Mouse (Mus musculus): ENCODE results near the gene Ggt7. TPM values are rescaled to one million over a fixed set of nuclear protein-coding genes. Genes with fewer than 3 reads are reported as not detected.
A peak's percentile ranks its signal among the peaks of the same experiment; 100 is the strongest.
"Not testable (repeated sequence)": the region's sequence is repeated elsewhere in the genome, so short reads cannot be mapped to it uniquely, and the experiment has no call there.

The Ggt7 gene
- polyA plus RNA-seq (2012; rRNA removed): 206 and 237 TPM in 2 replicates

DNA sequence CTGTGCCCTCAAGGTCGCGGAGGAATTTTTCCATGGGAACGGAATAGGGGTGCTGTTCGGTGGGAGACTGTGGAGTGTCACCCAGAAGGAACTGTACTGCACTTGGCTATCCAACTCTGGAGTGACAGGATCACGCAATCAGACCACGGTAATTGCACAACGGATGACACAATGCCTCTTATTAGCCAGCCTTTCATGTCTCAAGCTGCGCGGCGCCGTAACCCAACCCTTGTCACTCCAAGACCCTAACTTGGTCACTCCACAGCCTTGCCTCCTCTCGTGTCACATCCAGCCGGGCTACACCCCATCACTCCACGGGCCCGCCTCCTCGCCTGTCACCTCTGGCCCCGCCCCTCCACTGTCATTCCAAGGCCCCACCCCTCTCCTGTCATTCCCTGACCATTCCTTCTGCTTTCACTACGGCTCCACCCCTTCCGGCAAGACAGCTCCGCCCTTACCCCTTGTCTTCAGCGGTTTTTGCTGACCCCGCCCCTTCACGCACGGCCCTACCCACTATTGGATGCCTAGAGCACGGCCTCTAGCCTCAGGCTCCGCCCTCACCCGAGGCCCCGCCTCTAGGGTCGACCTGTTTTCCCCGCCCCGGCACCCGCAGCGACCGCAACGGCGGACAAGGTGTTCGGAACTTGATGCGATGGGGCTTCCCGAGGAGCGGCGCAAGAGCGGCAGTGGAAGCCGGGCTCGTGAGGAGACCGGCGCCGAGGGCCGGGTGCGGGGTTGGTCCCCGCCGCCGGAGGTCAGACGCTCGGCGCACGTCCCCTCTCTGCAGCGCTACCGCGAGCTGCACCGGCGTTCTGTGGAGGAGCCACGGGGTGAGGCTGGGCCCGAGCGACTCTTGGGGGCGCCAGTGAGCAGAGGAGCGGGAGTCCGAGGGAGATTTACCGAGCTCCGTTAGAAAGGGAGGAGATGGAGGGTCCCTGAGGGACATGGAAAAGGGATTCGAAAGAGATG is at the start of gene Ggt7, which contains the start of gene Acss2:
TSS of gene Ggt7 (minus strand) at position 783 of the 969 bp plus-strand sequence.
TSS of gene Acss2 (plus strand) at position 494 of the 969 bp plus-strand sequence.
- peak; percentile 98 for DNase-seq (ENCODE audit: extremely low spot score in 1 of 2, low spot score in 1 of 2)

DNA sequence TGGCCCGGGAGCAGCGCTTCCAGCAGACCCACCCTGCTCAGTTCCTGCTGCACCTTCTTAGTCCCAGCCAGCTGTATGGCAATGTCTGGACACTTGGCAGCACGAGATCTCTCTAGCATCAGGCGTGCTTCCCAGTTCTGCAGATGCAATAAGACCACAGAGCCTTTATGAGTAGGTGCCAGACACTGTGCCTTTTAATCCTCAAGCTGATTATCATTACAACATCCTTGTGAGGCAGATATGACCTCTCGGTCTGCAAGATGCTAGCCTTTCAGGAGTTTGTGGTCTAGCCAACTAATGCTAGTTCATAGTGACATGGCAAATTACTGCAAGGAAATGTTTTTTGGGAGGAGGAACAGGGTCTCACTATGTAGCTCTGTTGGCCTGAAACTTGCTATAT is 49.7 kb upstream of the Ggt7 start:
- DNase-seq (ENCODE audit: extremely low spot score in 1 of 2, low spot score in 1 of 2): no peak

DNA sequence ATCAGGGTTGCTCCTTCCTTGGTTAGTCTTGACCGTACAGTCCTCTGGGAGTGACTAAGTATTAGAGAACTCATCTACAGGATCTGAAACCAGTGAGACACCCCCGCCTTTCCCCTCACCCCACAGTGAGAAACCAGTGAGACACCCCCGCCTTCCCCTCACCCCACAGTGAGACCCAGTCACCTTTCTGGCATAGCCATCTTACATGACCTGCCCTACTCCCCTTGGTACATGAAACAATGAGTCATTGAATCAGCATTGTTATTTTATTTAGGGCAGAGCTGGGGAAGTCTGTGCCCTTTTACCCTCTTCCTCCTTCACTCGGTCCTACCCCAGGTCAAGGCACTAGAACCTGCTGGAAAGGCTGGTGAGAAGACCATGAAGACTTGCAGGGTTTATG is 44.9 kb upstream of the Ggt7 start:
- no peak for DNase-seq (ENCODE audit: extremely low spot score in 1 of 2, low spot score in 1 of 2)

DNA sequence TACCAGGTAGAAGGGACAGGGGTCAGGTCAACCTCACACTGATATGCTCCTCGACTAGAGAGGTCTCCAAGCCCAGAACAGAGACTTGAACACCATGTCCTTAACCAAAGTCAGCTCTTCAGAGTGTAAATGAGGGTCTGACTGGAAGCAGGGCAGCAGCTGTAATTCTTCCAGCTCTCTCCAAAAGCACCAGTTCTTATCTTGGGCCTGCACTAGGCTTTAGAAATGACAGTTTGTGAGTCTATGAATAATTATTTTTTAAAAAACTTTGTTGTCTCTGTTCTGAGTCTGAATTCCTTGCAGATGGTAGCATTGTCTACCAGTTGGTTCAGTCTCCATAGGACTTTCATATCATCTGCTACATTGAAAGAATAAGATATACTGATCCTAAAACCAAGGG is 44.2 kb upstream of the Ggt7 start:
- no peak for DNase-seq (ENCODE audit: extremely low spot score in 1 of 2, low spot score in 1 of 2)

DNA sequence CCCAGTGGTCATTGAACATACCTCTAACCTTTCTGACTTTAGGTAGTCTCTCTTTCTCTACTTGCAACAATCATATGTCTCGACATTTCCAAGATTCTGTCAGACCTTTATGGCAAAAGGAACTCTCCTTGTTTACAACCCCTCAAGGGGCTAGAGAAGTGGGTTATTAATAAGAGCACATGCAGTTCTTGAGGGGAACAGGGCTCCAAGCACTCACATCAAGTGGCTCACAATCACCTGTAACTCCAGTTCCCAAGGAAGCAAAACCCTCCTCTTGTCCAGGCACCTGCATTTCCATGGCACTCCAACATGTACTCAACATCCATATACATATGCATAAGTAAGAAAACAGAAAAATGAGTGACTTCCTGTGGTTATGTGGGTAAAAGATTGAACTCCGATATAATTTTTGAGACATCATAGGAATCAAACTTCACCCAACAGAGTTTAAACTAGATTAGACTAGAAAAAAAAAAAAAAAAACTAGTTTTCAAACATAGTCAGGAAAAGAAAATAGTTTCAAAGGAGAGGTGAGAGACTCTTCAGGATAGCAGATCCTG is 36.5 kb upstream of the Ggt7 start:
- no peak for DNase-seq (ENCODE audit: extremely low spot score in 1 of 2, low spot score in 1 of 2)

DNA sequence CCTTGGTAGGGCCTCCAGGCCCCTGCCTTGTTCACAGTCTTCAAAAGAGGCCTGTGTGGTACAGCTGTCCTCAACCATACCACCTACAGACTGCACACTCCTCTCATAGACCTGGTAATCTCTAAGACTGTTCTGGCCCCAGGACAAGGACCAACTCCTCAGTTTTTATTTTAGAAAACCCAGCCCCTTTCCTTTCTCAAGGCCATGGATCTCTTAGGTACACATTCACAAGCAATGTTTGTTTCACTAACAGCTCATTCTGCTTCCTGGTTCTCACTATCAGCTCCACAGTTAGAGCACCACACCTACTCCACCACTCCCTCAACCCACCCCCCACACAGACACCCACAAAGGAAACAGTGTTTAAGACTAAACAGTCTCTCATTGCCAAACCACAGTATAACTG is 34.9 kb upstream of the Ggt7 start:
- no peak for DNase-seq (ENCODE audit: extremely low spot score in 1 of 2, low spot score in 1 of 2)

DNA sequence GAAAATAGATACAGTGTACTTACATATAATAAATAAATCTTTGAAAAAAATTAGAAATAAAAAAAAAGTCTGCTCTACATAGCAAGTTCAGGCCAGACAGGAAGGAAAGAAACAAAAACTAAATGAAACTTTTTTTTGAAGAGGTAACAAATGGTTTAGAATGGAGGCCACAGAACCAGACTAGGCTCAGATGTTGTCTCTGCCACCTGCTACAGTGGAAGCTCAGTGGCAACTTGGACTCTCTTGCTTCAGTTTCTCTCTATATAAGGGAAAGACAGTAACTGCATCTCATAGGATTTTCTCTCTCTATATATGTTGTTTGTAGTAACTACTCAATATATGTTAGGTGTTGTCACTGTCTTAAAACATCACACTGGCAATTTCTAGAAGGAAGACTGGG is 34.3 kb upstream of the Ggt7 start:
- no peak for DNase-seq (ENCODE audit: extremely low spot score in 1 of 2, low spot score in 1 of 2)

DNA sequence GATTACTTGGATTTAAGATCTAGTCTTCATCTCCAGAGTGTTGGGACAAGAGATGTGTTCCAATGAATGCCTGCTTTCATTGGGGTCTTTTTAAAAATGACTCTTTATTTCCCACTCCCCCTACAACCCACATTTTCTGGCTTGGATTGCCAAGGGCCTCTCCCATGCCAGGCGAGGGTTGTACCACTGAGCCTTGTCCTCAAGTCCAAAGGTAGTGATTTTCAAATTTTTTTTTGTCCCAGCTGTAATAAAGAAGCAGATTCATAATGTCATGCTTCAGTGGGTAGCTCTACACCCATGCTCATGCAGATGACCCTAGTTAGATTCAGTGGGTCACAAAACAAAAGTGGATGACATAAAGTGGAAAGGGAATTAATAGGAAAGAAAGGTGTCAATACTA is 28.9 kb upstream of the Ggt7 start:
- DNase-seq (ENCODE audit: extremely low spot score in 1 of 2, low spot score in 1 of 2): no peak

DNA sequence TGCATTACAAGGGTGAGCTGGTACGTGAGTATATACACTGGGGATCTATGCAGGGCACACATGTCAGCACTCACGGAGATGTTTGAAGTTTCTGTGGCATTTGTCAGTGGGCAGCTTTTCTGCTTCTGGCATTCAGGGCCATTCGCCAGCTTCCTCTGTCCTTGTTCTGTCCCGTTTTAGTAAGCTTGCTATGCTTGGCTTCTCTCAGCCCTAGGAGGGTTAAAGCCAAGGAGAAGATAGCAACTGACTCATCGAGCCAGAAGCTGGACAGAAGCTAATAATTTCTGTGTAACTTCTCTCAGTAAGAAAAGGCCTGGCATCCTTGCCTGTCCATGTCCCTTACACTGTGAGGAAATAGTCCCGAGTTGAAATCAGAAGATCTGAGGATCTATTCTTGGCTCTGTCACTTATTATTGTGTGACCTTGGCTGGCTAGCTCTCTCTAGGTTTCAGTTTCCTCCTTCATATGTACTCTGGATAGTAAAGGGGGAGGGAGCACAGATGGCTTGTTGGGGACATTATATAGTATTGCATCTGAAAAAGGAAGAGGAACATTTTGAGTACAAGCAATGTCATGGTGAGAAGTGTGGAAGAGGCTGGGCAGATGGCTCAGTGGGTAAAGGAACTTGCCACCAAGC is 22.9 kb upstream of the Ggt7 start:
- peak in 1 of 2 experiments; percentile 41 for DNase-seq (ENCODE audit: extremely low spot score in 1 of 2, low spot score in 1 of 2)

DNA sequence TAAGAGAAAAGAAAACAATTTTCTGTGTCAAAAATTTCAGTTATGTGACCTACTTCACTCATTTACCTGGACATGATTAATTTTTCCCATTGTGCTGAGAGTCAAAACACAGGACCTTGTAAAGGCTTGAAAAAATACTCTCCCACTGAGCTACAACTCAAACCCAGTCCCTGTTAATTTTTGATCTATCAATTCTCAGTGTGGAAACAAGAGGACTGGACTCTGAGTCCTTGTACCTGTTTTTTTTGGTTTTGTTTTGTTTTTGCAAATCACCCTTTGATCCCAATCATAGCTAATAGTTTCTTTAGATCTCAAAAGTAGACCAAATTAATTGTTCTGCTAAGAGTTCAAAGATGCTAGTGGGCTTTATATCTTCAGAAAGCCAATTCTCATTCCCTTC is 21.7 kb upstream of the Ggt7 start:
- DNase-seq (ENCODE audit: extremely low spot score in 1 of 2, low spot score in 1 of 2): no peak

DNA sequence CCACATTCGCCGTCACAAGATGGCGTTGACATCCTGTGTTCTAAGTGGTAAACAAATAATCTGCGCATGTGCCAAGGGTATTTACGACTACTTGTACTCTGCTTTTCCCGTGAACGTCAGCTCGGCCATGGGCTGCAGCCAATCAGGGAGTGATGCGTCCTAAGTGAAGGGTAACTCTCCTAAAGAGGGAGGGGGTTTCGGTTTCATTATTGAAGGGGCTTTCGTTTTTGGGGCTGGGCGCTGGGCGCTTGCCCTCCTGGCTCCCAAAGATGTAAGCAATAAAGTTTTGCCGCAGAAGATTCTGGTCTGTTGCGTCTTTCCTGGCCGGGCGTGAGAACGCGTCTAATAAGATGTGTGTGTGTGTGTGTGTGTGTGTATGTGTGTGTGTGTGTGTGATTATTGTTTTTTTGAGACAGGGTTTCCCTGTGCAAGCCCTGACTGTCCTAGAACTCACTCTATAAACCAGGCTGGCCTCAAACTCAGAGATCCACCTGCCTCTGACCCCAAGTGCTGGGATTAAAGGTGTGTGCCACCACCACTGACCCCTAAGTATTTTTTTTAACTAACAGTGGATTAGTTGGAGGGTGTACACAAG is 20.5 kb upstream of the Ggt7 start:
- not testable (repeated sequence) for DNase-seq (ENCODE audit: extremely low spot score in 1 of 2, low spot score in 1 of 2)

DNA sequence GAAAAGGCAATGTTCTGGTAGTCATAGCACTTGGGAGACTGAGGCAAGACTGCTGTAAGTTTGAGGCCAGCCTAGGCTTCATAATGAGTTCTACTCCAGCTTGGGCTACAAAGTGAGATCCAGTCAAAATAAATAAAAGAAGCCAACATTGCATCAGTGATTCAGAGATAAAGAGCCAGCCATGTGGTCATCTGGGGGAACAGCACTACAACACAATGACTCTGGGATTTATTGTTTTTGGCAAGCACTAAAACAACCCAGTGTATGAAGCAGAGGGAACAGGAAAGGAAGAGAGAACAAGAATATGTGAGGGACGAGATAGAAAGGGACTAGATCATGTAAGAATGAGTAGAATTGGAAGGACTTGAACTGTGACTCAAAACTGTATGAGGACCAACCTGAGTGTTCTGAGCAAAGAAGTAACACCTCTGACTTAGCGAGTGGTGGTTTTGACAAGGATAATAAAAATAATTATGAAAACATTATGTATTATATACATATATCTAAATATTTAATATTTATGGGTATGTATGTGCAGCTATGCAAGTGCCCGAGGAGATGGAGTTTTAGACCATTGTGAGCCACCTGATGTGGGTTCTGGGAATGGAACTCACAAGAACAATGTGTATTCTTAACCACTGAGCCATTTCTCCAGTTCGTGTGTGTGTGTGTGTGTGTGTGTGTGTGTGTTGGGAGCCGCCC is 19.9 kb upstream of the Ggt7 start:
- DNase-seq (ENCODE audit: extremely low spot score in 1 of 2, low spot score in 1 of 2): no peak

DNA sequence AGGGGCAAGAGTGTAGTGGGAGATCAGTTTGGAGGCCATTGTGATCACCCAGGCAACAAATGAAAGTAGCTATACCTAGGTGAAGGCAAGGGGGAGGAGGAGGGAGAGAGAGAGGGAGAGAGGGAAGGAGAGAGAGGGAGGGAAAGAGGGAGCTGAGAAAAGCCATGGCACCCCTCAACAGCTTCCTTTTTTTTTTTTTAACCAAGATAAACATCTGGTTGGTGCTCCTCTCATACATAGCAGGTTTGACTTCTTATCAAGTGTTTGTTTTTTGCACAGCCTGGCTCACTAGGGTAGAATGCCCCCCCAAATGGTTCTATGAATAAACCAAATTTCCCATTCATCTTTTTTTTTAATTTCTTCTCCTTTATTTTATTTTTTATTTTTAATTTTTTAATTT is 18.3 kb upstream of the Ggt7 start:
- no peak for DNase-seq (ENCODE audit: extremely low spot score in 1 of 2, low spot score in 1 of 2)

DNA sequence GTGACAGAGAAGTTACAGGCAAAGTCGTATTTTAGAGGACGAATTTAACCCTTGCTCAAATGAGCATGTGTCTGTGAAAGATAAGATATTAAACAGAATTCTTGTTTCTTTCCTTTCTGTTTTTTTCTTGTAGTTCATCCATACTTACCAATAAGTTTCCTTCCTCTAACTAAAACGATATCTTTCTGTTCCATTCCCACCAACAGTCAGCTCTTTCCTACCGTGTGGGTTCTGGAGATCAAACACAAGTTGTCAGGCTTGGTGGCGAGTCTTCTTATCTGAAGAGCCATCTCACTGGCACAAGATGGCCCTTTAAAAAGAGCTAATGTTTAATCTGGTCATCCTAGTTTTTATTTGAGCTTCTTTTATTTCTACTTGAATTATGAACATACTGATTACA is 9.3 kb upstream of the Ggt7 start:
- no peak for DNase-seq (ENCODE audit: extremely low spot score in 1 of 2, low spot score in 1 of 2)

DNA sequence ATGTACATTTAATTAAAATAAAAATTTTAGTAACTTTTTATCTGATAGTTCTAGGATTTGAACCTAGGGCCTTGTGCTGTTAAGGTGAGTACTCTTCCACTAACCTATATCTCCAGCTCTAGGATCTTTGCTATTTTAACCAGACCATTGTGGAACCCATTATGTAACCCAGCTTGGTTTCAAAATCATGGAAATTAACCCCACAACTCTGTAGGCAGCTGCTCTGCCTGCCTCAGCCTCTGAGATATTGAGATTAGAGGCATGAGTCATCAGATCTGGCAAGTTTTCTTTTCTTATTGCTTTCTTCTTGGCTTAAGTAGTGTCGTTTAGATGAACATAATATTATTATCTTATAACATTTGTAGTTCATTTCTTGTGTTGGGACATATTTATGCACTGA is 6.3 kb upstream of the Ggt7 start:
- DNase-seq (ENCODE audit: extremely low spot score in 1 of 2, low spot score in 1 of 2): no peak

DNA sequence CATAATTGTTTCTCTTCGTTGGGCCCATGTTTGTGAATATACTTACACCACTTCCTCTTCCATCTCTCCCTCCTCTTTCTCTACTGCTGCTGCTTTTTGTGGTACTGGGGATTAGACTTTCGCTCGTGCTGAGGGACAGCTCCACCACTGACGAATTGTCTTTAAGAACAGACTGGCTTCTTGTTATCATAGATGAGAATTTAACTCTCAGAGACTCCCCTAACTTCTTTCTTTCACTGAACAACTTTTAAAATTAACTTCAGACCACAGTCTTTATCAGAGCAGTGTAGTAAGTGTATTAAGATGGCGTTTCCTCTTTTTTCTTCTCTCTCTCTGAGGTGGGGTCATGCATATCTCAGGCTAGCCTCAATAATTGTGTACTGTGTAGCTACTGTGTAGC is 5.7 kb upstream of the Ggt7 start:
- no peak for DNase-seq (ENCODE audit: extremely low spot score in 1 of 2, low spot score in 1 of 2)

DNA sequence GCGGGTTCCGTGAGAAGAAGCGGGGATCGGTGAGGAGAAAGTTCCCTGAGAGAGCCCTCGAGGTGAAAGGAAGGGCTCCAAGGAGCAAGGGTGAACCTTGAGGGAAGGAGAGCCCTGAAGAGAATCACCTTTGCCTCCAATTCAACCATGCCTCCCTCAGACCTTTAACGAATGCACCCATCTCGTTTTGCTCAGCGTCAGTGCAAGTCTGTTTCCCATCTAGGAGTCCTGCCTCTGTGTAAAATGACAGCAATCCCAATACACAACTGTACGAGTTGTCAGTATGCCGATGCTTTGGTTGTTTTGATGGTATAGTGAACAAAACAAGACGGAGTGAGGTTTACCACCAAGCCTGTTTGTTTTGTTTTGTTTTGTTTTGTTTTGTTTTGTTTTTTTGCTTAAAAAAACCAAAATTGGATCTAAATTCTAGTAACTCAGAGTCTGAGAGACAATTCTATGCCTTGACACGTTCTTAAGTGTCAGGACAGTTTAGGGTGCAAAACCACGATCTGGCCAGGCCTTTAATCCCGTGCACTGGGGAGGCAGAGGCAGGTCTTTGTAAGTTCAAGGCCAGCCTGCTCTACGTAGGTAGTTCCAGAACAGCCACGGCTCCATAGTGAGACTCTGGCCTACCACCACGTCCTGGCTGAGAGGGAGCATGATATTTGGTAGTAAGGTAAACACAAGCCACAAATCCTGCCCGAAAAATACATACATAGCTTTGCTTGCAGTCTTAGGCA is 664 bp upstream of the Ggt7 start:
- no peak for DNase-seq (ENCODE audit: extremely low spot score in 1 of 2, low spot score in 1 of 2)

DNA sequence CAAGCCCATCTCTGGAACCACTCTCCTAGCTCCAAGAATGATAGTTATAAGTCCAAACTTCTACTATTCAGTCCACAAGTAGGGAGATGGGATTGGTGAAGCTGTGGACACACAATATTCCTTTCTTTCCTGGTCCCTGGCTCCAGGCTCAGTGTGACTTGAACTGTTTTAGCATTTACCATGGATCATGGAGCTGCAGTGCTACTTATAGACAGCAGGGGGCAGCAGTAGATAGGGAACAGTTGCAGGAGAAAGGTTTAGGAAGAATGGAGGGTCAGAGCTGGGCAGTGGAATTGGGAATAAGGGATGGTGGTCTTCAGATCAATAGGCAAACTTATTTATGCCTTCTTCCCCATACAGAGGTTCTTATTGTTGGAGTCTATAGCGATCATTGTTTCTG is 2.1 kb downstream of the Ggt7 start:
- peak in 1 of 2 experiments; percentile 90 for DNase-seq (ENCODE audit: extremely low spot score in 1 of 2, low spot score in 1 of 2)

DNA sequence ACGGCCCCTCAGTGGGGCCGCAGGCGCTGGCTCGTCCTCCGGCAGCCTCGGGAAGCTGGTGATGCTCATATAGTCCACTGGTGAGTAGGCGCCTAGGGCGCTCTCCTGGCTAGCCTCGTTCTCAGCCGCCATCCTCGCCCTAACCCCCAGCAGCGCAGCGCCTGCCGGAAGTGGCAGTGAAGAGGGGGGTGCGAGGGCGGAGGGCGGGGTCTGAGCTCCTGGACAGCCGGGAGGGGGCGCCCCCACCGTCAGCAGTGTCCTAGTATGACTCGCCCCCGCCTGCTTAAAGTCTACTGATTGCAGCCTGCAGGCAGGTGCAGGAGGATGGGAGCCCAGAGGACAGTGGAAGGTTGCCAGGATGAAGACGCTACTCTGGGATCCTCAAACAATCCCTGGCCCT is 3.4 kb downstream of the Ggt7 start:
- DNase-seq (ENCODE audit: extremely low spot score in 1 of 2, low spot score in 1 of 2): peak in 1 of 2 experiments; percentile 90

DNA sequence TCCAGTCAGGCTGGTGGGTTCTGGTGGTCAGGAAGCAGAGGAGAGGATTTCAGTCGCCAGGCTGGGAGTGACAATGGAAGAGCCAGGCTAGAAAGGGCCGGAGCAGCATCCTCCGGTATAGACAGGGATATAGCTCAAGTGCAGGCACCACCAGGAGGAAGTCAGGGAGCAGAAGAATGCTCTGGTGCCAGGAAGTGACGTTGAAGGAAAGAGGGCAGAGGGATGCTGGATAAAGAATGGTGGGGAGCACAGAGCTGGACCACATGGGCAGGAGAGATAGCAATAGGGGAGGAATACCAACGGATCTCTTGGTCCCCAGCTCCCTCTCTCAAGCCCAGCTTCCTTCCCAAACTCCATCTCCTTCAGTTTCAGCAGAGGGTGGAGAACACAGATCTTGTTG is 4.5 kb downstream of the Ggt7 start:
- DNase-seq (ENCODE audit: extremely low spot score in 1 of 2, low spot score in 1 of 2): peak in 1 of 2 experiments; percentile 63

Measured in frontal cortex, adult 2 months (tissue).